Mouse (Mus musculus) heart, adult 8-10 months (tissue): Measurements from ENCODE around the gene Gtf2e1. TPM values are rescaled to one million over a fixed set of nuclear protein-coding genes. Genes with fewer than 3 reads are reported as not detected.

Experiments
- DNase-seq: peaks from one replicate; pipeline ENCODE4 v3.0.0; 2022; ENCODE audit warnings: low spot score
- total RNA-seq, 4 experiments: library from RNA; stranded (reverse); gene quantifications; 2 replicates each; pipeline ENCODE4 v1.2.4; 2022

The Gtf2e1 gene
- total RNA-seq, 4 experiments from 2014 or later, result 6.9 to 8.3 (median 7.1) TPM

- DNase-seq, result no peak
These were observed 6.7 kb upstream of the Gtf2e1 start for GRCm38 (mm10) chr16:37546312-37546711.

- DNase-seq, result no peak
These were observed 1.2 kb upstream of the Gtf2e1 start for GRCm38 (mm10) chr16:37540776-37541175.

GRCm38 (mm10) chr16:37539240-37539610 lies 364 bp downstream of the Gtf2e1 start:
- no peak for DNase-seq

GRCm38 (mm10) chr16:37533369-37534068 lies 6.1 kb downstream of the Gtf2e1 start:
- no peak for DNase-seq

GRCm38 (mm10) chr16:37532046-37532445 lies 7.5 kb downstream of the Gtf2e1 start:
- no peak for DNase-seq

GRCm38 (mm10) chr16:37530170-37530569 lies 9.4 kb downstream of the Gtf2e1 start:
- no peak for DNase-seq

- peak; percentile 9 for DNase-seq
These were observed 12.8 kb downstream of the Gtf2e1 start for GRCm38 (mm10) chr16:37526688-37527223.

- no peak for DNase-seq
These were observed 14.5 kb downstream of the Gtf2e1 start for GRCm38 (mm10) chr16:37525121-37525520.

GRCm38 (mm10) chr16:37522100-37522697 lies 17.4 kb downstream of the Gtf2e1 start:
- DNase-seq, result no peak

- no peak for DNase-seq
These were observed 19.2 kb downstream of the Gtf2e1 start for GRCm38 (mm10) chr16:37520190-37521040.

GRCm38 (mm10) chr16:37519721-37520120 lies 19.9 kb downstream of the Gtf2e1 start:
- DNase-seq, result no peak

- no peak for DNase-seq
These were observed 20.9 kb downstream of the Gtf2e1 start for GRCm38 (mm10) chr16:37518662-37519061.

- no peak for DNase-seq
These were observed 21.9 kb downstream of the Gtf2e1 start for GRCm38 (mm10) chr16:37517596-37518211.

- DNase-seq, result no peak
These were observed 23.1 kb downstream of the Gtf2e1 start for GRCm38 (mm10) chr16:37516376-37516993.

GRCm38 (mm10) chr16:37514644-37515043 lies 24.9 kb downstream of the Gtf2e1 start:
- no peak for DNase-seq

- DNase-seq, result no peak
These were observed 28.1 kb downstream of the Gtf2e1 start for GRCm38 (mm10) chr16:37511489-37511888.

GRCm38 (mm10) chr16:37506751-37507150 lies 32.8 kb downstream of the Gtf2e1 start:
- no peak for DNase-seq

- DNase-seq, result no peak
These were observed 35.1 kb downstream of the Gtf2e1 start for GRCm38 (mm10) chr16:37504517-37504916.

GRCm38 (mm10) chr16:37498581-37498980 lies 41.0 kb downstream of the Gtf2e1 start:
- no peak for DNase-seq

GRCm38 (mm10) chr16:37495017-37495416 lies 44.6 kb downstream of the Gtf2e1 start:
- DNase-seq, result no peak
